Mouse (Mus musculus): Measurements from ENCODE around the gene Mkln1.

- TF ChIP-seq POLR2A (IDR thresholded peaks at IDR 0.05; ENCODE audit: insufficient read length, low read depth) (no peak), CEBPB (IDR thresholded peaks at IDR 0.05; ENCODE audit: insufficient read depth, poor library complexity, severe bottlenecking) (no peak), USF1 (IDR thresholded peaks at IDR 0.05; ENCODE audit: low read depth) (no peak), E2F4 (IDR thresholded peaks at IDR 0.05; ENCODE audit: insufficient read depth) (no peak)
These were observed 145.8 kb downstream of the Mkln1 start for GRCm38 (mm10) chr6:31544318-31544717.
